Mouse (Mus musculus) right cerebral cortex, postnatal 25 days (tissue): Measurements from ENCODE around the gene Aoah.

Experiments used
- DNase-seq: peaks from one replicate; pipeline ENCODE4 v3.0.0; 2022

Aoah gene

DNA sequence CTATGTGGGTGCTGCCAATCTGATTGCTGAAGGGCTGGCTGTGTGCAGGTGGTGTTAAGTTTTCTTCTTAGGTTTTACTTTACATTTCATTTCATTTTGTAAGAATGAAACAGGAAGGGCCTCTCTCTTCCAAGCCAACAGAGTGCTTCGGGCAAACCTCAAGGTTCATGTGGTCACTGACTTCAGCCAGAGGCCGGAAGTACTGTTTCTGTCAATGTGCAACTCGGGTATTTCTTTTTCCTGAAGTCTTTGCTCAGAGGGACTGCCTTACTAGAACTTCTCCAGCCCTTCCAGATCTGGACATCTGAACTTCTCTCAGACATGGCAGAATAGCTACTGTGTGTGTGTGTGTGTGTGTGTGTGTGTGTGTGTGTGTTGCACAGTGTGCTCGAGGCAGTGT is at the start of gene Aoah:
Gene Aoah, plus strand, starts transcription at position 213 of the 400 bp plus-strand sequence.
- DNase-seq, result no peak

DNA sequence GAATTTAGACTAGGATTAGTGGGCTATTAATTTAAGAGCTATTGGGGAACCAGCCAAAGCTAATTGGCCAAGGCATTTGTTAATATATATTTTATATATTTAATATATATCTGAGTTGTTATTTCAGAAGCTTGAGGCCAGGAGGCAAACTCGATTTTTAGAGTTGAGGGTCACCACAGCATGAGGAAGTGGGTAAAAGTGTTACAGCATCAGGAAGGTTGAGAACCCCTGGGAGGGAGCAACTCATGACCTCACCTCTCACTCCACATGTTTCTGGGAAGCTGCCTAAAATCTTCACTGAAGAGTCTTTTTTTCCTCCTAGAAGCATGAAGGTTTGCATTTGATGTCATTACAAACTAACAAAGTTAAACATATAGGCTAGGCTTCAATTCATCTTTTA is 39.1 kb upstream of the Aoah start:
- no peak for DNase-seq

DNA sequence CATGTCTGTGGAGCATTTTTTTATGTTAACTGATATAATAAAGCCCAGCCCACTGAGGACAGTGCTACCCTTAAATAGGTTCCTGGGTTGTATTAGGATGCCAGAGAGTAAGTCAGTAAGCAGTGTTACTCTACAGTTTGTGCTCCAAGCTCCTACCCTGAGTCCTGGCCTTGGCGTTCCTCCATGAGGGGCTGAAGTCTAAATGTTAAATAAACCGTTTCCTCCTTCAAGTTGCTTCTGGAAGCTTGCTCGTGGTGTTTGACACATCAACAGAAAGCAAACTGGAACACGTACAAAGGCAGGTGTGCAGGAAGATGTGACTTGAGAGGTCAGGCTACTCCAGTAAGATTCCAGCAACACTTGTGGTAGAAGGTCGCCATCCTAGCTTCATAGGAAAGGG is 10.3 kb upstream of the Aoah start:
- no peak for DNase-seq

DNA sequence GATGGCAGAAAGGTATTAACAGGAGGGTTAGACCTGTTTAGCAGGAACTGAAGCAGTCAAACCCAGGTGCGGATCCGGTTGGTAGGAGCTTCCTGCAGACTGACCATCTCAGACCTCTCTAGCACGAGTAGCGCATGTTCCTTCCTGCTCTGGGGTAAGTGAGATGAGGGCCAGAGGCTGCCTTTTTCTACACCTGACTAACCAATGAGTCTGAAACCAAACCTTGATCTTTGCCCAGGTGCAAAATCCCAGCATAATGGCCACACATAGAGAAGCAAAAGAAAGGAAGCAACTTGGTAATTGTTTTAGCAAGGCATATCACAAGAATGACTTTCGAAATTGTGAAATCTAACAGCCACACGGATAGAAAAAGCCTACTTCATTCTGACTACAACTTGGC is 9.9 kb upstream of the Aoah start:
- no peak for DNase-seq

DNA sequence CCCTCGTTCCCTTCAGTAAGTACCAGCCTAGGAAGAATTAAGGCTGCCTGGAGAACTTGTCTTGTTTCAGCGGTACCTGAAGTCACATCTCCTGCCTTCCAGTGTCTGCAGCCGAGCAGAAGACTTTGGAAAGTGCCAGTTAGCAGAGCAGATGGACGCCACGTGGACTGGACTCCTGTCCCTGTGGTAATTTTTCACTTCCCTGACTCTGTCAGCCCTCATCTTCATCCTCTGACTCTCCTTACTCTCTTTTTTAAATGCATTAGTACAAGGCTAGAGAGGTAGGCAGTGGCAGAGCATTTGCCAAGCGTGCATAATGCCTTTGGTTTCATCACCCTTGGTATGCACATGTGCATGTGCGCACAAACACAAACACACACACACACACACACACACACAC is 8.0 kb upstream of the Aoah start:
- DNase-seq, result no peak

DNA sequence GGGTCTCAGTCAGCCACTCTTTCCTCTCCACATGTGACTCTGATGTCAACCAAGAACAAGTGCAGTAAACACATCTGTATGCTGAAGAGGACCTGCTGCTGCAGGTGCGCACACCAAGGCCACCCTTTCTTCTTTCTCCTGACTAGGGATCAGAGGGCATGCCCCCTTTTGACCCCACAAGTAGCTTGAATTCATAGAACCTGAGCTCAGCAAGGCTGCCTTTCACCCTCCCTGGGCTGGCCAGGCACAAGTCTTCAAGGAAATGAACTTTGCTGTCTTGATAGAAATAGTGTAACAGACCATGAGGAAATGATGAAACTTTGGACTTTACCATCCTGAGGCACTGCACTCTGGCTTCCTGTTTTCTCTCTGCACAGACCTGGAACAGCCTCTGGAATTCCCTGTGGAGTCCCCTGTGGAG is 7.1 kb upstream of the Aoah start:
- no peak for DNase-seq

DNA sequence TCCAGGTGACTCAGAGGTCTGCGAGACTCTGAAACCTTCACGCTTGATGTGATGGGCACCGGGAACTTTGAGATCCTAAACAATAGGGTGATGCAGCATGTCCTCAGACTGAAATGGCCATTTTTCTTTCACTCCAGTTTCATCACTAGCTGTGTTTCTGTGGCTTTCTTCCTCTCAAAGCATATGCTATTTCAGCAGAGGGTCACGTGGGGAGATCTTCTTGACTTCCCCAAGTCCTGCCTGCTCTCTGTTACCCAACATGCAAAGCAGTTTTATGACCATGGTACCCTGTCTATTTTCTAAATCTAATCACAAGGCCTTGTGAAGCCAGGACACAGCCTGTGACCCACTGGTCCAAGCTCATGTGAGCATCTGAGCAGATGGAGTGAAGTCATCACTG is 6.0 kb upstream of the Aoah start:
- DNase-seq, result no peak

DNA sequence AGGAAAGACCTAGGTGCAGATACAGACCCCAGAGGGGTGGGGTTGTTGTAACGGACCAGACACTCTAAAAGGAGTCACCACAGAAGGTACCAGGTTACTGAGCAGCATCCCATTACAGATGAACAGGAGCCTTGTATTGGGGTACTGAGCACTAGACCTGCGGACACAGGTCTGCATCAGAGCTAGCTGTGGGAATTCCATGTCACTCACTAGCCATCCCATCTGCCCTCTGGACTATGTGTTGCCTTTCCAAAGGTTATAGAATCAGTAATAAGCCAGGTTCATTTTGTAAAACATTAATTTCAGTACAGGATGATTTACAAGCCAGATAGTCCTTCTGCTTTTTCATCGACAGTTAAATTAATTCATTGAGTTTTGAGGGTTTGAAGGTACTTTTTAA is 2.7 kb downstream of the Aoah start:
- no peak for DNase-seq

DNA sequence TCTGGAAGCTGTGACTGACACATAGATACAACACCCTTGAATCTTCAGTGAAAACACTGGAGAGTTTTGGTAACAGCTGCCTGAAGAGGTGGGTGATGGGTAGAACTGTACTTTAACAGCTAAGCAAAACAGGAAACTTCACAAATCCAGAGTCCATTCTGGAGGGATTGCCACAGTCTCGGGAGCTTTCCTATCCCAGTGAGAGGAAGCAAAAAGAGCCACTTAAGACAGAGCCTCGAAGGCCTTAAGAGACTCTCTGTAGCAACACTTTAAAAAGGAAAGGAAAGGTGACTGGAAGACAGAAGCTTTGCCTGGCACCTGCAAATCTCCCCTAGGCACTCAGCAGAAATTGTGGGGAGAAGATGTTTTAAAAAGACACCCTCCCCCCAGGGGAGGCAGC is 4.6 kb downstream of the Aoah start:
- DNase-seq, result no peak

DNA sequence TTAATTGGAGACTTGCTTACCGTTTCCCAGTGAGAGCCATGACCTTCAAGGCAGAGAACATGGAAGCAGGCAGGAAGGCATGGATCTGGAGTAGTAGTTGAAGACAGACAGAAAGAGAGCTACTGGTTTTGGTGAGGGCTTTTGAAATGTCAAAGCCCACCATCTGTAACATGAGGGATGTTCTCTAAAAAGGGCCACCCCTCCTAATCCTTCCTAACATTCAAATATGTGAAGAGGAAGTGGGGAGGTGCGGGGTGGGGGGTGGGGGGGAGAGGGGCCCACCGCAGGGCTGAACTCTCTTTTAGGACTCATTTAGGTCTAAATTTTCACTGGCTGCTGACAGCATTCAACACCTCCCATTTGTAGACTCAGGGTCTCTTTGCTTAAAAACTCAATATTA is 5.9 kb downstream of the Aoah start:
- no peak for DNase-seq

DNA sequence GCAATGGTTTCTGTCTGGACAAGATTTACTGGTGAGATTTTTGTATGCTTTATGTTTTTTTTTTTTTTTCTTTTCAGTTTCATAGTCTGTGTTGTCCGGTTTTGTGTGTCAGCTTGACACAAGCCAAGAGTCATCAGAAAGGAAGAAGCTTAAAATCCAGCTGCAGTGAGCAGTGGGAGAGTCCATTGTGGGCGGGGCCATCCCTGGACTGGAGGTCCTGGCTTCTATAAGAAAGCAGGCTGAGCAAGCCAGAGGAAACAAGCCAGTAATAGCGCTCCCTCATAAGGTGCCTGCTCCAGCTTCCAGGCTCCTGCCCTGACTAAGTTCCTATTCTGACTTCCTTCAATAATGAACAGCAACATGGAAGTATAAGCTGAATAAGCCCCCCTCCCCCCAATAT is 6.7 kb downstream of the Aoah start:
- DNase-seq, result no peak

DNA sequence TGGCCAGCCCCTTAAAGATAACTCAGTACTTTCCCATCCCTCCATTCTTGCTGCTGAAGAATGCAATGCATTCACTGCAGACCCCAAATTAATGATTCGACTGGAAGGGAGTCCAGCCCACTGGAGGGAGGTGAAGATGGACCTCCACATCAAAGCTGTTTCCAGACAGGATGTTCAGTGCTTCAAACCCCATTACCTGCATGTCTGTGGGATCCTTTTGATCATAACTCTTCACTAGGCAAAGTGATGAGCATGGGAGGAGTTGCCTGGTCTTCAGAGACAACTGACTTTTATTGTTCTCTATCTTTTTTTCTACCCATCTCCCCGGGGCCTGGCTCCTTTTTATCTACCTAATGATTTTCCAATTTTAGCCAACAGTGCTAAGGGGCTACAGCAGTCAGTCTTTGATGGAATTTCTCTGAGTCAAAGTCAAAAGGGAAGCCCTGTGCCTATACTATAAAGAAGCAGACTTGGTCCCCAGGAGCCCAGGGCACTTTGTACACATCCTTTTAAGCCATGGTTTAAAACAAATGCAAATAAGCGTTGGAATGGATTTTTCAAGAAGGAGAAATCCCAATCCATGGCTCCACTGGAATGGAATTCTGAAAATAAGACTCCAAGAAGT is 18.0 kb downstream of the Aoah start:
- no peak for DNase-seq

DNA sequence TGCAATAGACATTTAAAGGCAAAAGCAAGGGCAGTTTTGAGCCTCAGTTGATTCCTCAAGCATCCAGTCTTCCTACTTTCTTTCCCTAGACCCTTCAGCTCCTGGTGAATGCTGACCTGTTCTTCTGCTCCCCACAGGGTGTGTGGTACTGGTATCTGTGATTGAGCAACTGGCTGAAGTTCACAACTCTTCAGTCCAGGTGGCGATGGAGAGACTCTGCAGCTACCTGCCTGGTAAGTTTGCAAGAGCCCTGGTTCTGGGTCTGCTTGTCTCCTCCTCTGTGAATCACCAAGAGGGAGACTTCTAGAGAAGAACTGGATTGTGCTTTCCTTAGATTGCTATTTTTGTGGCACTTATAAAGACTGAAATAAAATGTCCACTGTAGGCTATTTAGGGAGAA is 22.5 kb downstream of the Aoah start:
- DNase-seq, result no peak

DNA sequence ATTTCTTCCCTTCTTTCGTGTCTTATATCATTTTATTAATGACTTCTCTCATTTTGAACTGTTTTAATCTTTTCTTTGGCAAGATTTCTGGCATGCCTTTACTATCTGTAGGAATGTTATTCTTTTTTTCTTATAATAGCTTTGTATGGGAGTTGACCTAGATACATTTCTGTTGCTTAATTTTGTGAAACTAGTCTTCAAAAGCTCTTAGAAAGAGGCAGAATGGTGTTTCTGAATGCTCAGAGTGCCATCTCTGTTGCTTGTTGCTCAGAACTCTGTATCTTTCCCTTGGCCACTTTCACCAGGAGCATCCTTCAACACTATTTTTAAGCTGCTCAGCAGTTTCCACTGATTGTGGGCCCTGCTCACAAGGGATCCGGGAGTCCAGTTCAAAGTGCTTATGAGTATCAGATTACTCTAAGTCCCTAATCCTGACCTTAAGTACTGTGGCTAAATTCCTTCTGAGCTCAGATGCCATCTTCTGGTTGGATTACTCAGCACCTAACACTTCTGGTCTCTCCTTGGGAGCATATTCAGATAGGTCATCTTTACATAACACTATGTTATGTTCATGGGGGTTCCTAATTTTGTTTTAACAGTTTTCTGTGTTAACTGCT is 26.9 kb downstream of the Aoah start:
- DNase-seq, result no peak

DNA sequence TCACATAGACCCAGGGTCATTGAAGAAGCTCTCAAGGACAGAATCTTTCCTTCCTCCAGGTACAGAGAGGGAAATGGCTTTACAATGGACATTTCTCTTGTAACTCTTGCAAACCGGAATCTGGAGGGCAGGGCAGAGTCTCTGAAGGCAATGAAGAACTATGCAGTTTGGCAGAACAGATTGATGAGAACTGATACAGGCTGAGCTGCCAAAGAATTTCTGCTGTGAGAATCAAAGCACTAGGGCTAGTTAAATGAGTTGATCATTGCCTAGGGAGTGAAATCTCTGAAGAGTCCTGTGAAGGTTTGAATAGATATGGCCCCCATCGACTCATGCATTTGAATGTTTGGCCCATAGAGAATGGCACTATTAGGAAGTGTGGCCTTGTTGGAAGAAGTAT is 34.8 kb downstream of the Aoah start:
- no peak for DNase-seq

DNA sequence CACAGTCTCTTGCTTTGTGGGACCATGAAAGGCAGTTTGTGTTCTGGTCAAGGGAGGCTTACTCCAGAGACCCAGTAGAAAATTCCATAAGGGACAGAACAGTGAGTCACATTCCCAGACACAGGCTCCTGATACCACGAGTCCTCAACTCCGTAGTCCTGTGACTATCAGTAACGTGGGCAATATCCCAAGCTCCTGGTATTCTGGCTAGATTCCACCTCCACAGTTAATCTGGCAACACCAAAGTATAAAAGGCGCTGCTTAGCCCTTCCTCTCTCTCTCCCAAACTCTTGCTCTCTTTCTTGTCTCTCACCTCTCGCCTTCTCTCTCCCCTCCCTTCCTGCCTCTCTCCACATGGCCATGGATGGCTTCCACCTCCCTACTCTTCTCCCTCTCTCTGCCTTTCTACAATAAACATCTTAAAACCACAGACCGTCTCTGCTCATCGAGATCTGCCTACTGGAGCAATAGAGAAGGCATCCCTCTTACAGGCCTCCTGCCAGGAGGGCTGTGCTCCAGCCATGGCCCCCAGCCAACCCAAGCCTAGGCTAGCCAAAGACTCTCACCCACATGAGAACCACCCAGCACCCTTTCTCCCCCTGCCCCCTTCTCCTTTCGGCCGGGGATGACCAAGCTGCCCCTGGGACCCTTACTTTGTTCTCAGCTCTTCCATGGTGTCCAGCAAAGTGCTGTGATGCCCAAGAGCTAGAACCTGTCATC is 35.4 kb downstream of the Aoah start:
- no peak for DNase-seq

DNA sequence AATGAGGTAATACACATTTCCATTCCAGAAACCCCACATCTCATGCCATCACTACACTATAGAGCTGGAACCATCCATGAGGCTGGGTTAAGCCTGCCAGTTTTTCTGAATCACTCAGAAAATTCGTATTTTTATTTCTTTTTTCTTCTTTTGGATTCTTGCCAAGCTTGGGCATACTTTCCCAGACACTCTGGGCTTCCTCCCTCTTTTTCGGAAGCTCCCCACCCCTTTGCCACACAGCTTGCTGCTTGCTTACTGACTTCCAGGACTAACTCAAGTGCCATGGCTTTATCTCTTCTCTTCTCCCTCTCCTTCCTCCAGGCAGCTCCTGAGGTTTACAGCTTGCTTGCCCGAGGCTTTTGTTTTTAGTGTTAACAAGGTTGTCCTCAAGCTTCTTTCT is 62.0 kb downstream of the Aoah start:
- DNase-seq, result no peak

DNA sequence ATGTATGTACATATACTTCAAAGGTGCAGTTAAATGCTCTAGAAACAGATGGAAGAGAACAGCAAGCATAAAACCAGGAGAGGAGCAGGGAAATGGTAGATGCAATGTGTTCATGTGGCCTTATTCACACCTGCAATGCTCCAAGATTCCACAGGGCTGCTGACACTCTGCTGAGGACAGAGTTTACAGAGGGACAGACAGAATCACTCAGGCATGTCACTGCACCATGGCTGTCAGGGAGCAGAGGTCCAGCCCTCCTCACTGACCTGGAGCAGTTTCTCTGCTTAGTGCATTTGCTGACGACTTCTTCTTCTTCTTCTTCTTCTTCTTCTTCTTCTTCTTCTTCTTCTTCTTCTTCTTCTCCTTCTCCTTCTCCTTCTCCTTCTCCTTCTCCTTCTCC is 105.5 kb downstream of the Aoah start:
- DNase-seq, result no peak

DNA sequence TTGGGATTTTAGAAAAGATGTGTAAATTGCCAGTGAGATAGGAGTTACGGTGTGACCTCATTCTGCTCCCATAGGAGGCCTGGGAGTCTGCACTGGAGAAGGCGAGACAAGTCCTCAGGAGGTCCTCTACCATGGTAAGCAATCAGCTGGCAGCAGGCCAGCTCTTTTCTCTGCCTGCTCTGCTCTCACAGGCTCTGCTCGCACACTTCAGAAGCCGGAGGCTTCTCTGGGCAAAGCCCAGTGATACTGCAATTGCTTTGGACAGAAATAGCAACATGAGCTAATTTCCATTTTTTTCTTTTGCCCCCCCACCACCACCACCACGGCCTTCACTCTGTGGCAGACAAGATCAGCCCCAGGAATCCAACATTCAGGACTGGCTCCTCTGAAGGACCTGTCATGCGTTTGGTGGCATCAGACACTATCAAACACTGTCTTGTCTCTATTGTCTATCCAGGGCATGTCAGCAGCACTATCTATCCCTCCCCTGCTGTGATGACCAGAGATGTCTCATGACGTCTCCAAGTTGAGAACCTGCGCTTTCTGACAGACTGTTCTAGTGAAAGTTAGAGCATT is 106.6 kb downstream of the Aoah start:
- DNase-seq, result no peak

DNA sequence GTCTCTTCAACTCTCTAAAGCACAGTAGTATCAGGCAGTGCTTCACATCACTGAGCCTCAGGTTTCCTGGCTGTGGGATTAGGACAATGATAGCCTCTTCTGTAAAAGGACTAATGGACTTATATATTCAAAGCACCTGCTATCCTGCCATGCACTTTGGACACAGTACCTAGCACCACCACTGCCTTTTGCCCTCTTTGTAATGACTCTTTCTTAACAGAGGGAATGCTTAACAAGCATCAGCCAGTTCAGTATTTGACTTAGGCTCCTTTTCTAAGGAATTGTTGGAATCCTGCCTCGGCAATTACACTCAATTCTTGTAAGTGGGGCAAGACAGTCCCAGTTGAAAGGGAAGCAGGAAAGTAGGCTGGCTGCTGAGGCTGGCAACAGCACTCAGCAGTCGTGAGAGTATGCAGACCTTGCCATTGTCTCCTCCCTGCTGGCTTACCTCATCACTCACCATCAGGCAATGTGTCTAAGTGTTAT is 107.1 kb downstream of the Aoah start:
- no peak for DNase-seq

DNA sequence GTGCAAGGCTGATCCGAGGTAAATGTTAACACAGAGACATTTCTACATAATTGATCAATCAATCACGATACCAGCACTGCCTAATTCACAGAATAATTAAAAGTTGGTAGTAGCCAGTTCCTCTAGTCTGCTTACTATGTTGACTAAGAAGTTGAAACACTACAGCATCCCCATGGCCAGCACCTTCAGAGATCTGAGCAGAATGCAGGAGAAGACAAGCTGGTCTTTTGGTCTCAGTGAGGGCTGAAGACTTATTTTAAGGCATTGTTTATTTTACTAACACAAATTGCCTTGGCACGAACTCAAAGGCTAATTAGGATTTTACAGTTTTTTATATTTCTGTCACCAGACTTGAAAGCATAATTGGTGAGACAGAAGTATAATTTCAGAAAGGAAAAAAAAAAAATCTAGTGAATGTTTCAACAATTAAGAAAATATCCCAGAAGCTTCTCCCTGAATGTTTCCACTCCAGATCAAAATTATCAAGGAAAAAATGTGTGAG is 107.8 kb downstream of the Aoah start:
- no peak for DNase-seq

DNA sequence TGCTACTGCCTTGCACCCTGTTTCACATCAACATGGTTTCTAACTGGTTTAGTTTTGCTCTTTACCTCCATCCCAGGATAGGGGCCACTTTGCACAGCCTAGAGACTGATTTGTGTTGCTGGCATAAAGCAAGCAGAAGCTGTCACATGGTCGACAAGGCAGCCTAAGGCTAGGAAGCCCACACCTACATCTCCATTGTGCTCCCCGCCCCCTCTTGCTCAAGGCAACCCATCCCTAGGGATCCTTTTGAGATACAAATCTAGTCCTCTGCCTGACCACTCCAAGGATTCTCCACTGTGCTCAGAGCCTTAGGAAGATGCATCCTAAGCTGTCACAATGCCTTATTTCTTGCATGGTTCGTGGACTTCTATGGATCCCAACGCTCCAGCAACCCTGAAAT is 110.2 kb downstream of the Aoah start:
- DNase-seq, result no peak

DNA sequence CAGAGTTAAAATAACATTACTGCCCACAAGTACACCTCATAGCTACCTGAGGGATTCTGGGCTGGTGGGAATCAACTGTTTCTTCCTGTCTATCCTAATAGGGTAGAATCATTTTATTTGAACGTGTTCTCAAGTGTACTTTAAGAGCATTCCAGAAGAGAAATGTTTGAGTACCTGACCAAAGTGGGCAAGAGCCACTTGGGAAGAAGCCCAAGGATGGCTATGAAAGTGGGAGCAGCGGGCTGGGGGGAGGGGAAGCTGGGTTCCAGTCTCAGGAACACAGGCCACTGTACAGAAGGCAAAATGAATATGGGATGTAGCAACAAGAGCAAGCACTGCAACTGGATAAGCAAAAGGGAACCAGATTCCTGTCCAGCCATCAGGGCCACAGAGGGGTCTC is 111.3 kb downstream of the Aoah start:
- no peak for DNase-seq
